Comparison of ENCODE assay signal across 8 mouse cellular contexts in genomic region chr12:102705216-102705871, GRCm38 (mm10). TPM values are rescaled to one million over a fixed set of nuclear protein-coding genes. Genes with fewer than 3 reads are reported as not detected.
DNase-seq lines count a peak whose midpoint lies in the region; ATAC-seq and TF ChIP-seq lines count a peak whose summit lies in the region.

No protein-coding gene starts in this region.

- no peaks in the 10 kb centered on the region for H3K9me3 ChIP-seq in embryonic facial prominence, embryonic 15.5 days (replicated peaks)
- H3K9me3 ChIP-seq in heart, embryonic 10.5 days = no peaks in the 10 kb centered on the region
- H3K9me3 ChIP-seq in kidney, embryonic 15.5 days (replicated peaks) = no peaks in the 10 kb centered on the region

- no peak for TF ChIP-seq POLR2A in bone marrow, adult 2 months (IDR thresholded peaks at IDR 0.05; ENCODE audit: borderline replicate concordance, control insufficient read depth, low read depth, low read length)

- peak overlapping the region; percentile 62 for H3K4me3 ChIP-seq in bone marrow, adult 2 months (replicated peaks; ENCODE audit: control insufficient read depth, low read depth, low read length)
- H3K4me3 ChIP-seq in embryonic facial prominence, embryonic 15.5 days (replicated peaks) = peak overlapping the region; percentile 76
- peak overlapping the region; percentile 82 for H3K4me3 ChIP-seq in heart, embryonic 10.5 days
- H3K4me3 ChIP-seq in kidney, embryonic 15.5 days (replicated peaks) = peak overlapping the region; percentile 83

- TF ChIP-seq CTCF in bone marrow, adult 2 months (IDR thresholded peaks at IDR 0.05; ENCODE audit: control insufficient read depth, insufficient read depth, low read length) = peak; percentile 64

- H3K27ac ChIP-seq in bone marrow, adult 2 months (ENCODE audit: control insufficient read depth, insufficient read depth, low read depth, low read length, poor library complexity) = peak overlapping the region; percentile 97
- H3K27ac ChIP-seq in embryonic facial prominence, embryonic 15.5 days (replicated peaks) = peak overlapping the region; percentile 89
- H3K27ac ChIP-seq in heart, embryonic 10.5 days = peak overlapping the region; percentile 94
- peak overlapping the region; percentile 92 for H3K27ac ChIP-seq in kidney, embryonic 15.5 days

- H3K9ac ChIP-seq in embryonic facial prominence, embryonic 15.5 days = peak overlapping the region; percentile 75
- peak overlapping the region; percentile 76 for H3K9ac ChIP-seq in kidney, embryonic 15.5 days

- no peaks in the 10 kb centered on the region for H3K36me3 ChIP-seq in embryonic facial prominence, embryonic 15.5 days
- H3K36me3 ChIP-seq in heart, embryonic 10.5 days = no peaks in the 10 kb centered on the region
- no peaks in the 10 kb centered on the region for H3K36me3 ChIP-seq in kidney, embryonic 15.5 days

- peak overlapping the region; percentile 96 for H3K4me2 ChIP-seq in embryonic facial prominence, embryonic 15.5 days (replicated peaks)
- peak overlapping the region; percentile 97 for H3K4me2 ChIP-seq in kidney, embryonic 15.5 days

- 2% methylated on average over 45 of the region's 45 CpGs for WGBS in bone marrow, adult 2 months
- 1% methylated on average over 45 of the region's 45 CpGs for WGBS in embryonic facial prominence, embryonic 15.5 days
- 2% methylated on average over 45 of the region's 45 CpGs for WGBS in heart, embryonic 10.5 days
- WGBS in kidney, embryonic 15.5 days = 2% methylated on average over 44 of the region's 45 CpGs

- no peaks in the 10 kb centered on the region for H3K27me3 ChIP-seq in embryonic facial prominence, embryonic 15.5 days
- peaks cover 17% of the 10 kb centered on the region; the same call in 1 of the 2 replicates for H3K27me3 ChIP-seq in heart, embryonic 10.5 days (ENCODE audit: insufficient read depth, poor library complexity, severe bottlenecking)
- no peaks in the 10 kb centered on the region for H3K27me3 ChIP-seq in kidney, embryonic 15.5 days

- H3K4me1 ChIP-seq in bone marrow, adult 2 months (ENCODE audit: control insufficient read depth, insufficient read depth, low read length) = peaks cover 2% of the 10 kb centered on the region; the same call in 1 of the 2 replicates
- peaks cover 29% of the 10 kb centered on the region for H3K4me1 ChIP-seq in embryonic facial prominence, embryonic 15.5 days
- H3K4me1 ChIP-seq in heart, embryonic 10.5 days = peaks cover 39% of the 10 kb centered on the region
- H3K4me1 ChIP-seq in kidney, embryonic 15.5 days = peaks cover 57% of the 10 kb centered on the region

- DNase-seq in 416B (ENCODE audit: low read depth) = peak; percentile 93
- DNase-seq in heart, embryonic 10.5 days (ENCODE audit: low spot score) = peak; percentile 91
- DNase-seq in liver = peak; percentile 81
- peak; percentile 54 to 80 for DNase-seq in monocyte, adult 2 months (ENCODE audit: low read depth in 1 of 2, low spot score in 2 of 2)
- peak; percentile 73 to 85 for DNase-seq in spleen, postnatal 14 days (ENCODE audit: low spot score in 2 of 2)

- peak; percentile 68 for ATAC-seq in embryonic facial prominence, embryonic 15.5 days (ENCODE audit: insufficient number of reproducible peaks, low FRiP score, low TSS enrichment, low read depth)
- peak; percentile 84 for ATAC-seq in kidney, embryonic 15.5 days (replicated peaks; ENCODE audit: low FRiP score)

RNA-seq across cellular contexts. Expression of gene Itpk1, which starts 0.6 kb away (rescaled TPM):
- polyA plus RNA-seq in bone marrow, adult 2 months (2011; ENCODE audit: insufficient read depth, insufficient read length, low replicate concordance, missing spikeins) = 9.9 and 15.8 TPM in 2 replicates
- 13.6 and 14.2 TPM in 2 replicates for polyA plus RNA-seq in embryonic facial prominence, embryonic 15.5 days (2015; fragmentation: Nextera tagmentation; extraction: Ambion mirVana)
- 3.5 and 4.8 TPM in 2 replicates for polyA plus RNA-seq in heart, embryonic 10.5 days (2016; fragmentation: Nextera tagmentation; extraction: Ambion mirVana)
- polyA plus RNA-seq in kidney, embryonic 15.5 days (2015; fragmentation: Nextera tagmentation; extraction: Ambion mirVana) = 18.9 and 20.8 TPM in 2 replicates

RNA-seq across cellular contexts. Expression of gene Moap1, which starts 38.1 kb away (rescaled TPM):
- polyA plus RNA-seq in bone marrow, adult 2 months (2011; ENCODE audit: insufficient read depth, insufficient read length, low replicate concordance, missing spikeins) = not detected in 2 replicates
- polyA plus RNA-seq in embryonic facial prominence, embryonic 15.5 days (2015; fragmentation: Nextera tagmentation; extraction: Ambion mirVana) = 24.5 and 24.7 TPM in 2 replicates
- polyA plus RNA-seq in heart, embryonic 10.5 days (2016; fragmentation: Nextera tagmentation; extraction: Ambion mirVana) = 24.0 and 24.8 TPM in 2 replicates
- 24.5 and 25.4 TPM in 2 replicates for polyA plus RNA-seq in kidney, embryonic 15.5 days (2015; fragmentation: Nextera tagmentation; extraction: Ambion mirVana)

RNA-seq across cellular contexts. Expression of gene Tmem251, which starts 38.2 kb away (rescaled TPM):
- polyA plus RNA-seq in bone marrow, adult 2 months (2011; ENCODE audit: insufficient read depth, insufficient read length, low replicate concordance, missing spikeins) = 3.5 and 7.1 TPM in 2 replicates
- polyA plus RNA-seq in embryonic facial prominence, embryonic 15.5 days (2015; fragmentation: Nextera tagmentation; extraction: Ambion mirVana) = 8.7 and 10.2 TPM in 2 replicates
- polyA plus RNA-seq in heart, embryonic 10.5 days (2016; fragmentation: Nextera tagmentation; extraction: Ambion mirVana) = 8.6 and 9.5 TPM in 2 replicates
- polyA plus RNA-seq in kidney, embryonic 15.5 days (2015; fragmentation: Nextera tagmentation; extraction: Ambion mirVana) = 10.0 and 10.8 TPM in 2 replicates

RNA-seq across cellular contexts. Expression of gene Gm28051, which starts 52.2 kb away (rescaled TPM):
- not detected in 2 replicates for polyA plus RNA-seq in bone marrow, adult 2 months (2011; ENCODE audit: insufficient read depth, insufficient read length, low replicate concordance, missing spikeins)
- polyA plus RNA-seq in embryonic facial prominence, embryonic 15.5 days (2015; fragmentation: Nextera tagmentation; extraction: Ambion mirVana) = not detected in 2 replicates
- polyA plus RNA-seq in heart, embryonic 10.5 days (2016; fragmentation: Nextera tagmentation; extraction: Ambion mirVana) = not detected in 2 replicates
- not detected in 2 replicates for polyA plus RNA-seq in kidney, embryonic 15.5 days (2015; fragmentation: Nextera tagmentation; extraction: Ambion mirVana)

RNA-seq across cellular contexts. Expression of gene Gon7, which starts 52.3 kb away (rescaled TPM):
- polyA plus RNA-seq in bone marrow, adult 2 months (2011; ENCODE audit: insufficient read depth, insufficient read length, low replicate concordance, missing spikeins) = 7.2 and 11.1 TPM in 2 replicates
- polyA plus RNA-seq in embryonic facial prominence, embryonic 15.5 days (2015; fragmentation: Nextera tagmentation; extraction: Ambion mirVana) = 24.3 and 25.6 TPM in 2 replicates
- 32.5 and 36.3 TPM in 2 replicates for polyA plus RNA-seq in heart, embryonic 10.5 days (2016; fragmentation: Nextera tagmentation; extraction: Ambion mirVana)
- polyA plus RNA-seq in kidney, embryonic 15.5 days (2015; fragmentation: Nextera tagmentation; extraction: Ambion mirVana) = 33.7 and 38.7 TPM in 2 replicates

Comparison
In these comparisons a context has a peak if more than half of its experiments do, and no peak if none do; other contexts are left out.
1. Peak in every context shown above with its lines: DNase-seq, ATAC-seq, H3K4me3 ChIP-seq and H3K27ac ChIP-seq.
2. RNA of gene Moap1, which starts 38.1 kb away (polyA plus RNA-seq): 24.5 to 25.4 TPM in kidney, embryonic 15.5 days, 24.5 to 24.7 TPM in embryonic facial prominence, embryonic 15.5 days and 24.0 to 24.8 TPM in heart, embryonic 10.5 days; not detected in bone marrow, adult 2 months; every median in the first group is over 10 times any median in the second.